9 mouse cellular contexts compared by ENCODE assay signal in the genomic region with DNA sequence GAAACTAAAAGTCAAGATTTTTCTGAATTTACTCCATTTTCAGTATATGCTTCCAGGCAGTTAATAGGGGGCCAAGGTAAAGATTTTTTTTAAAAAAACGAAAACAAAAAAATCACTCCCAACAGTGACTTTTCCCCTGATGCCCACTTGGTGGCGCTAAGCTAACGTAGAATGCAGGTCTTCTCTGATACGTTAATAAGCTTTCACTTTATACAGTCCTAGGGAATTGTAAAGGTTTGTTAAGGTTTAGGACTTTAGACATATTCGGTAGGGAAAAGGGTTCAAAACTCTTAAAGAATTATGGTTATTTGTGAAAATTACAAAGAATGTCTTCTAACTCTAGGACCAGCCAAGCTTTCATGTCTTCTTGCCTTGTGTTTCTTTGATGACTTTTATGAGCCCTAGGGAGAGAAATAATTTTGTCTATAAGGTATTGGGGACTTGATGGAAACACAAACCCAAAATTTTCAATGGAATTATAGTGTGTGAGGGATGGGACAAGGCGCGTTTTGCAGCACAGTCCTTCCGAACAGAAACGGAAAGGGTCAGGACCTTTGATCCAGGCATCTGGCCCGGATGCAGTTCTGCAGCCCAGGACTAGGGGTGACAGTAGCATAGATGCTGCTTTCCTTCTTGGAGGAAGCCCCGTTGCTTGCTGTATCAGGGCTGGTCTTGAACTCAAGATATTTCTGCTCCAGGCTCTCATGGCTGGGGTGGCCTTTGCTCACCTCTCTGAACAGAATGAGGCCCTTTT.
A peak's percentile ranks its signal among the peaks of the same experiment; 100 is the strongest.
DNase-seq lines count a peak whose midpoint lies in the region; ATAC-seq lines count a peak whose summit lies in the region.
"Had no signal": no experiment of that assay in that cellular context is flagged by ENCODE, and none has a peak within 500 bp of the region (broad histone marks: within the 10 kb centered on the region; RNA-seq: fewer than 3 reads in every experiment).

No protein-coding gene starts in this region.

- no peaks in the 10 kb centered on the region for H3K4me1 ChIP-seq in forebrain, embryonic 15.5 days
- no peaks in the 10 kb centered on the region for H3K4me1 ChIP-seq in kidney, embryonic 14.5 days (ENCODE audit: control insufficient read depth, insufficient read depth, low read length)
- H3K4me1 ChIP-seq: limb, embryonic 12.5 days had no signal

- no peaks in the 10 kb centered on the region for H3K9me3 ChIP-seq in forebrain, embryonic 15.5 days
- H3K9me3 ChIP-seq in kidney, embryonic 14.5 days (ENCODE audit: control insufficient read depth, low read length) = no peaks in the 10 kb centered on the region
- H3K9me3 ChIP-seq: limb, embryonic 12.5 days had no signal

- no peak overlapping the region for H3K27ac ChIP-seq in forebrain, embryonic 15.5 days (replicated peaks)
- no peak overlapping the region for H3K27ac ChIP-seq in kidney, embryonic 14.5 days (ENCODE audit: low read depth, low read length)
- H3K27ac ChIP-seq: limb, embryonic 12.5 days had no signal

- WGBS in forebrain, embryonic 15.5 days = 39% methylated on average over 11 of the region's 11 CpGs
- 34% methylated on average over 11 of the region's 11 CpGs for WGBS in kidney, embryonic 14.5 days

- DNase-seq in cerebellum, adult 9-10 months = peak; percentile 18
- peak; percentile 69 for DNase-seq in 3T3-L1 (ENCODE audit: low read depth, low spot score)
- peak; percentile 46 for DNase-seq in ZHBTc4 (ENCODE audit: low read depth, low spot score)
- DNase-seq in lung, postnatal 10 days = peak; percentile 37
- peak; percentile 51 for DNase-seq in right cerebral cortex, postnatal 14 days

- no peak overlapping the region for H3K9ac ChIP-seq in forebrain, embryonic 15.5 days (replicated peaks)
- H3K9ac ChIP-seq in kidney, embryonic 14.5 days (ENCODE audit: low read depth, low read length) = no peak overlapping the region
- H3K9ac ChIP-seq: limb, embryonic 12.5 days had no signal

- ATAC-seq in cerebellum, adult (ENCODE audit: insufficient number of reproducible peaks, low FRiP score, low TSS enrichment) = no peak
- ATAC-seq in forebrain, embryonic 15.5 days (replicated peaks) = peak; percentile 79
- ATAC-seq in kidney, embryonic 14.5 days (ENCODE audit: low FRiP score, low TSS enrichment) = no peak

- H3K27me3 ChIP-seq in forebrain, embryonic 15.5 days = no peaks in the 10 kb centered on the region
- H3K27me3 ChIP-seq in kidney, embryonic 14.5 days (ENCODE audit: control insufficient read depth, insufficient read depth, low read length) = no peaks in the 10 kb centered on the region
- H3K27me3 ChIP-seq: limb, embryonic 12.5 days had no signal

- H3K4me2 ChIP-seq in forebrain, embryonic 15.5 days (replicated peaks) = no peak overlapping the region
- H3K4me2 ChIP-seq in kidney, embryonic 14.5 days (replicated peaks; ENCODE audit: low read depth, low read length) = 0 out of 2 replicates have a peak overlapping the region, but pooled peaks have one; percentile 3
- H3K4me2 ChIP-seq: limb, embryonic 12.5 days had no signal

- H3K36me3 ChIP-seq in forebrain, embryonic 15.5 days = no peaks in the 10 kb centered on the region
- no peaks in the 10 kb centered on the region for H3K36me3 ChIP-seq in kidney, embryonic 14.5 days (ENCODE audit: control insufficient read depth, insufficient read depth, low read length)
- H3K36me3 ChIP-seq: limb, embryonic 12.5 days had no signal

- no peak overlapping the region for H3K4me3 ChIP-seq in forebrain, embryonic 15.5 days
- H3K4me3 ChIP-seq in kidney, embryonic 14.5 days (ENCODE audit: low read length) = no peak overlapping the region
- H3K4me3 ChIP-seq: limb, embryonic 12.5 days had no signal

Comparison
In these comparisons a context has a peak if more than half of its experiments do, and no peak if none do; other contexts are left out.
1. DNase-seq: peak in every context shown above with its lines; median percentile 69 in 3T3-L1; 51 in right cerebral cortex, postnatal 14 days; 46 in ZHBTc4; 37 in lung, postnatal 10 days; 18 in cerebellum, adult 9-10 months.